Mouse (Mus musculus) ES-E14 (cell line): ENCODE measurements around the gene Il1rl2.

Experiments
- CHD2 ChIP-seq: IDR thresholded peaks from 2 replicates; pipeline ENCODE4 v1.6.1; 2014; ENCODE audit warnings: mild to moderate bottlenecking, low read depth, low read length, inconsistent platforms
- HCFC1 ChIP-seq: IDR thresholded peaks from 2 replicates; pipeline ENCODE4 v1.6.1; 2012; ENCODE audit warnings: low read length, inconsistent platforms, borderline replicate concordance; ENCODE audit not compliant: insufficient read depth
- MAFK ChIP-seq: IDR thresholded peaks from 2 replicates; pipeline ENCODE4 v1.6.1; 2014; ENCODE audit warnings: mild to moderate bottlenecking, low read depth, low read length, inconsistent platforms; ENCODE audit not compliant: insufficient read depth
- ZC3H11A ChIP-seq: IDR thresholded peaks from 2 replicates; pipeline ENCODE4 v1.6.1; 2012; ENCODE audit warnings: low read depth, mild to moderate bottlenecking, inconsistent platforms, low read length, borderline replicate concordance
- ZNF384 ChIP-seq: IDR thresholded peaks from 2 replicates; pipeline ENCODE4 v1.6.1; 2012; ENCODE audit warnings: low read depth, low read length, inconsistent platforms

DNA sequence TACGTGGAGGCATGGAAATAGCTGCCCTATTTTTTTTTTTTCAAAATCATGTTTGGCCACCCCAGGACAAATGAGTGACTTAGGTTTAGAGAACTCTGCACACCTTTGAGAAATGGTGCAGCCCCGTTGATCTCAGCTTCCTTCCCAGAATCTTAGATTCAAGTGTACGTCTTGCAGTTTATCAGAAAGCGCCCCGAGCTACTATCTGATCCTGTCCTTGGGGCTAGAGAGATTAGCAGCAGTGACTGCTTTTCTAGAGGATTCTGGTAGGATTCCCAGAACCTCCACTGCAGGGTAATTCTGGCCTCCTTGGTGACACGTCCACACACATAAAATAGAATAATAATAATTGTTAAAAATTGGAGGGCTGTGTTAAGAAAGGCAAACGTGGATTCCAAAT is 36.6 kb downstream of the Il1rl2 start:
- TF ChIP-seq HCFC1: no peak
- TF ChIP-seq ZC3H11A: no peak
- TF ChIP-seq CHD2: no peak
- no peak for TF ChIP-seq MAFK
- no peak for TF ChIP-seq ZNF384
